Mouse (Mus musculus) heart, embryonic 13.5 days (tissue): ENCODE results near the gene Atp5h. TPM values are rescaled to one million over a fixed set of nuclear protein-coding genes. Genes with fewer than 3 reads are reported as not detected.
"Not testable (repeated sequence)": the region's sequence is repeated elsewhere in the genome, so short reads cannot be mapped to it uniquely, and the experiment has no call there.

Source experiments
- ATAC-seq: fragments of 200-750 bp; cut with Nextera tagmentation; 2 replicates; pipeline ENCODE4 v1.8.0; 2017; ENCODE audit warnings: moderate TSS enrichment; ENCODE audit not compliant: insufficient number of reproducible peaks, low FRiP score, low TSS enrichment; ENCODE audit errors: extremely low read depth
- H3K27ac ChIP-seq: fragments of 300-500 bp; sonication (generic); replicated peaks from 2 replicates; pipeline ENCODE4 v1.5.1; 2015; ENCODE audit warnings: moderate library complexity, mild to moderate bottlenecking, inconsistent platforms
- H3K27me3 ChIP-seq: fragments of 300-500 bp; sonication (generic); replicated peaks from 2 replicates; pipeline ENCODE4 v1.6.1; 2015; ENCODE audit warnings: mild to moderate bottlenecking, inconsistent platforms
- H3K36me3 ChIP-seq: fragments of 300-500 bp; sonication (generic); 2 replicates; pipeline ENCODE4 v1.6.1; 2015; ENCODE audit warnings: mild to moderate bottlenecking, inconsistent platforms
- H3K4me1 ChIP-seq: fragments of 300-500 bp; sonication (generic); 2 replicates; pipeline ENCODE4 v1.6.1; 2015; ENCODE audit warnings: inconsistent platforms
- H3K4me2 ChIP-seq: fragments of 300-500 bp; sonication (generic); 2 replicates; pipeline ENCODE4 v1.6.1; 2015; ENCODE audit warnings: inconsistent platforms, mild to moderate bottlenecking, moderate library complexity
- H3K4me3 ChIP-seq: fragments of 300-500 bp; sonication (generic); 2 replicates; pipeline ENCODE4 v1.5.1; 2015; ENCODE audit warnings: moderate library complexity, mild to moderate bottlenecking, inconsistent platforms
- H3K9ac ChIP-seq: fragments of 300-500 bp; sonication (generic); 2 replicates; pipeline ENCODE4 v1.6.1; 2015; ENCODE audit warnings: inconsistent platforms, mild to moderate bottlenecking, moderate library complexity
- H3K9me3 ChIP-seq: fragments of 300-500 bp; sonication (generic); 2 replicates; pipeline ENCODE4 v1.6.1; 2016; ENCODE audit warnings: inconsistent platforms
- WGBS: fragments of 180-500 bp; shearing (Covaris S2); methylation state at CpG from one replicate; pipeline ENCODE4 v1.1.7; 2015; ENCODE audit warnings: mixed read lengths; 5-methylcytosine and 5-hydroxymethylcytosine counted together
- polyA plus RNA-seq: library from polyadenylated mRNA; unstranded; fragments of >200 nt; fragmentation: Nextera tagmentation; extraction: Ambion mirVana; gene quantifications from 2 replicates; pipeline ENCODE4 v1.2.1, GENCODE M21; 2015

Atp5h gene
- polyA plus RNA-seq, 1 experiment from 2014 or later, result 1,581 TPM

- Histone ChIP-seq H3K27me3 (peaks cover 13% of the 10 kb centered on the region; the same call in 1 of the 2 replicates), H3K4me1 (peaks cover 10% of the 10 kb centered on the region; the same call in 1 of the 2 replicates), H3K9me3 (no peaks in the 10 kb centered on the region), H3K27ac (no peak overlapping the region), H3K4me2 (peak overlapping the region; percentile 65), H3K4me3 (peak overlapping the region; percentile 29), H3K9ac (peak overlapping the region; percentile 59), H3K36me3 (peaks cover 61% of the 10 kb centered on the region)
- WGBS, result 38% methylated on average over 34 of the region's 34 CpGs
- ATAC-seq, result no peak
Measured at GRCm38 (mm10) chr11:115393721-115394325, 25.9 kb downstream of the Atp5h start.

DNA sequence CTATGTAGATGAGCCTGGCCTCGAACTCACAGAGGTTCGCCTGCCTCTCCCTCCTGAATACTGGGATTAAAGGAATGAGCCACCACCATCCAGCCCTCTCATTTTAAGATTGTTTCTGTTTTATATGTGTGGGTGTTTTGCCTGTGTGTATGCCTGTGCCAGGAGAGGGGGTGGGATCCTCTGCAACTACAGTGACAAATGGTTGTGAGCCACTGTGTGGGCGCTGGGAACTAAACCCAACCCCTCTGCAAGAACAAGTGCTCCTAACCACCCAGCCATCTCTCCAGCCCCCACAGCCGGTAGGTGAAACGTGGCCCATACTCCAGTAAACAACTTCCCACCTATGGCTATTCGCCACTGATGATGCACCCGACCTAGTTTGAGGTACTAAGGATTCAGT is 28.4 kb downstream of the Atp5h start:
- no peak overlapping the region for H3K4me2 ChIP-seq
- peaks cover 8% of the 10 kb centered on the region; the same call in 1 of the 2 replicates for H3K4me1 ChIP-seq
- H3K36me3 ChIP-seq, result peaks cover 61% of the 10 kb centered on the region
- H3K9ac ChIP-seq, result no peak overlapping the region
- H3K27me3 ChIP-seq, result peaks cover 13% of the 10 kb centered on the region; the same call in 1 of the 2 replicates
- H3K27ac ChIP-seq, result no peak overlapping the region
- no peak for ATAC-seq
- 86% methylated on average over 7 of the region's 7 CpGs for WGBS
- H3K9me3 ChIP-seq, result no peaks in the 10 kb centered on the region
- H3K4me3 ChIP-seq, result no peak overlapping the region

DNA sequence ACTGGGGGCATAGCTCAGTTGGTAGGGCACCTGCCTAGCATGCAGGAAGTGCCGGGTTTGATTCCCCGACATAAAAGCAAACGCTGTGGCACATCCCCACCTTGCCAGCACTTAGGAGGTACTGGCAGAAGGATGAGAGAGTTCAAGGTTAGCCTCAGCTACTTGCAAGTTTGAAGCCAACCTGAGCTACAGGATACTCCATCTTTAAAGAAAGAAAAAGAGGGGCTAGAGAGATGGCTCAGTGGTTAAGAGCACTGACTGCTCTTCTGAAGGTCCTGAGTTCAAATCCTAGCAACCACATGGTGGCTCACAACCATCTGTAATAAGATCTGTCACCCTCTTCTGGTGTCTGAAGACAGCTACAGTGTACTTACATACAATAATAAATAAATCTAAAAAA is 32.9 kb downstream of the Atp5h start:
- ATAC-seq, H3K4me2 ChIP-seq, H3K27ac ChIP-seq, H3K9ac ChIP-seq, H3K9me3 ChIP-seq, H3K4me3 ChIP-seq: not testable (repeated sequence)
- Histone ChIP-seq H3K4me1 (peaks cover 28% of the 10 kb centered on the region), H3K36me3 (peaks cover 18% of the 10 kb centered on the region), H3K27me3 (peaks cover 28% of the 10 kb centered on the region)
- 84% methylated on average over 3 of the region's 3 CpGs for WGBS

DNA sequence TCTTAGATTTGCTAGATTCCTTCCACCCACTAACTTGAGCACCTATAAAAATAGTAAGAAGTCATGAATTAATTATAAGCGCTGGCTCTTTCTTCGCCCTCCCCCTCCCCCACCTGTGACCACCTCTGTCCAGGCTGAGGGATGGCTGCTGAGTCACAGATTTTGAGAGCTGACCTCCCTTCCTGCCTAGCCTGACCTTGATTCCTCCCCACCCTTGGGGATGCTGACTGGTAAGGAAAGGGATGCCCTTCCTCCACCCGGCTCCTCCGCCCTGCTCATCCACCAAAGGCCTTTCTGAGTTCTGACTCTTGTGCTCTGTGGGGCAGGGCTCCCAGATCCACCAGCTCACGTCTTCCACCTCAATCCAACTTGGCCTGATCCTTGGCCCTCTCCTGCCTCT is 35.2 kb downstream of the Atp5h start:
- Histone ChIP-seq H3K27ac (peak overlapping the region; percentile 50; the same call in 1 of the 2 replicates), H3K9me3 (no peaks in the 10 kb centered on the region), H3K36me3 (no peaks in the 10 kb centered on the region), H3K4me3 (no peak overlapping the region), H3K9ac (peak overlapping the region; percentile 89), H3K27me3 (peaks cover 28% of the 10 kb centered on the region), H3K4me2 (peak overlapping the region; percentile 83), H3K4me1 (peaks cover 33% of the 10 kb centered on the region)
- no peak for ATAC-seq
- 72% methylated on average over 5 of the region's 5 CpGs for WGBS

DNA sequence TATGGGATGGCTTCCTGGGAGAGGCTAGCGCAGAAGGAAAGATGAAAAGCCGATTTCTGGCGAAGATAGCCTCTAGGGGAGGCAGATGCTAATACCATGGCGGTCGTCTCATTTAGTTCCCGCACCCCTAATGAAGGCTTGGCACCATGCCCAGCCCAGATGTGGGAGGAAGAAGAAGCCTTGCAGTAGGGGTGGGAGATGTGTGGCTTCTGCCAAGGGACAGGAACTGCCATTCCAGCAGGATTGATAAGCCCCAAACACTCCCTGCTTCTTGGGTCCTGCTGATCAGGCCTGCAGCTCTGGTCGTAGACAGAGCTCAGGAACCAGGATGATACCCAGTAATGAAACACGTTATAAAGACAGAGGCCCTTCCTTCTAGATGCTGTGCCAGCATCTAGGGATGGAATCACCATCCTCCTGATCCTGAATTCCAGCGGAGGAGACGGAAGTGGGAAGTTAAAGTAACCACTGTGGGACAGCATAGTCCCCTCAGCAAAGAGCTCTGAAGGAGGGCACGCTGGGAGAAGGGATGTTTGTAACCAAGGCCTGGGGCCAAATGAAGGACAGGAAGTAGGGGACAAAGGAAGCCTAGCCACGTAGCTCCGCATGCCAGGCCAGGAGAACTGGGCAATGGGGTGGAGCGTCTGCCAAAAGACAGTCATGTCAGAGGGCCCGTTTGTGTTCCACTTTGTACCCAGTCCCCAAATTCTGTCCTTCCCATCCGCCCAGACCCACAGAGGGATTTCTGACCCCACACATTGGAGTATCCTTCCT is 35.9 kb downstream of the Atp5h start:
- 45% methylated on average over 16 of the region's 16 CpGs for WGBS
- no peak for ATAC-seq
- peak overlapping the region; percentile 72 for H3K4me3 ChIP-seq
- no peaks in the 10 kb centered on the region for H3K9me3 ChIP-seq
- H3K4me1 ChIP-seq, result peaks cover 33% of the 10 kb centered on the region
- H3K4me2 ChIP-seq, result peak overlapping the region; percentile 83
- H3K9ac ChIP-seq, result peak overlapping the region; percentile 89
- peaks cover 28% of the 10 kb centered on the region for H3K27me3 ChIP-seq
- peak overlapping the region; percentile 50 for H3K27ac ChIP-seq
- no peaks in the 10 kb centered on the region for H3K36me3 ChIP-seq

DNA sequence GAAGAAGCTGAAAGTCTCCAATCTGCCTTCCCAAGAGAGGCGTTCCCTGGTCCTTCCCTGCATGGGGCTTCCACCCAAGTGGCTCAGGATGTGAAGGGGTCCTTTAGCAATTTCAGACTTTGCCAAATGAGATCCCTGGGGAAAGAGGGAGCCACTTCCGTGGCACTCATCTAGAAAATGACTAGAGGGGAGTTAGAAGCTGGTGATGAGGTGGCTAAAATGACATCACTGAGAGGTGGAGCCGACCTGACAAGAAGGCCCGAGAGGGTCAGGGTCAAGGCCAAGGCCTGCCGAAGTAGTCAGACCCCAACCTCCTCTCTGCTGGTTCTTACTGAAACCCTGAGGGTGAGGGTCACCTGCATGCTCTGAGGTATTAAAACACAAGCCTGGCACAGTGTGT is 36.9 kb downstream of the Atp5h start:
- Histone ChIP-seq H3K9me3 (no peaks in the 10 kb centered on the region; the same call in 1 of the 2 replicates), H3K4me3 (peak overlapping the region; percentile 72), H3K4me1 (peaks cover 33% of the 10 kb centered on the region), H3K27me3 (peaks cover 28% of the 10 kb centered on the region), H3K4me2 (peak overlapping the region; percentile 83), H3K9ac (peak overlapping the region; percentile 89), H3K36me3 (no peaks in the 10 kb centered on the region), H3K27ac (0 out of 2 replicates have a peak overlapping the region, but pooled peaks have one; percentile 50)
- 23% methylated on average over 5 of the region's 5 CpGs for WGBS
- no peak for ATAC-seq

- WGBS, result under 1% methylated on average over 76 of the region's 76 CpGs
- ATAC-seq, result peak; percentile 71; the same call in 1 of the 2 replicates
- peak within 1 kb of the TSS; percentile 89 for H3K9ac ChIP-seq
Measured at GRCm38 (mm10) chr11:115381743-115382539, 37.8 kb downstream of the Atp5h start, which contains the start of gene Cdr2l. Gene Cdr2l (plus strand): TSS chr11:115381916.

DNA sequence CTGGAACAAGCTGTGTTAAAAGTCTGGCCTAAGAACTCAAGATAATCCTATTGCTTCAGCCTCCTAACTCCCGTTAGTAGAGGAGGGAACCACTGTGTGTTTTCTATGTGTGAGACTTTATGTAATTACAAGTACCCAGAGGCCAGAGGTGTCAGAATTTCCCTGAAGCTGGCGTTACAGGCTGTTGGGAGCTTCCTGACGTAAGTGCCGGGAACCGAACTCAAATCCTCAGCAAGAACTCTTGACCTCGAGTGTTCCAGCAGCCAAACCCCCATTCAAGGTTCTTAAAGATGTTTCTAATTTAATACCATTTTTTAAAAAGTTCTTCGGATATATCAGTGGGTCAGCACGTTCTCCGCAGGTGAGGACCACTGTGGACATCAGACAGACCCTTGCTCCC is 38.5 kb downstream of the Atp5h start:
- H3K27me3 ChIP-seq, result peaks cover 34% of the 10 kb centered on the region
- peak overlapping the region; percentile 29; the same call in 1 of the 2 replicates for H3K27ac ChIP-seq
- WGBS, result 13% methylated on average over 9 of the region's 9 CpGs
- peaks cover 33% of the 10 kb centered on the region for H3K4me1 ChIP-seq
- H3K4me3 ChIP-seq, result peak overlapping the region; percentile 72
- no peak for ATAC-seq
- no peaks in the 10 kb centered on the region for H3K36me3 ChIP-seq
- peak overlapping the region; percentile 83 for H3K4me2 ChIP-seq
- no peaks in the 10 kb centered on the region; the same call in 1 of the 2 replicates for H3K9me3 ChIP-seq
- H3K9ac ChIP-seq, result peak overlapping the region; percentile 63; the same call in 1 of the 2 replicates

More at GRCm38 (mm10) chr11:115381743-115382539, 37.8 kb downstream of the Atp5h start, which contains the start of gene Cdr2l:
- Histone ChIP-seq H3K27me3 (peaks cover 31% of the 10 kb centered on the region), H3K4me2 (peak within 1 kb of the TSS; percentile 83), H3K4me1 (peaks cover 33% of the 10 kb centered on the region), H3K36me3 (no peaks in the 10 kb centered on the region), H3K4me3 (peak within 1 kb of the TSS; percentile 72), H3K27ac (peak within 1 kb of the TSS; percentile 65), H3K9me3 (no peaks in the 10 kb centered on the region; the same call in 1 of the 2 replicates)

DNA sequence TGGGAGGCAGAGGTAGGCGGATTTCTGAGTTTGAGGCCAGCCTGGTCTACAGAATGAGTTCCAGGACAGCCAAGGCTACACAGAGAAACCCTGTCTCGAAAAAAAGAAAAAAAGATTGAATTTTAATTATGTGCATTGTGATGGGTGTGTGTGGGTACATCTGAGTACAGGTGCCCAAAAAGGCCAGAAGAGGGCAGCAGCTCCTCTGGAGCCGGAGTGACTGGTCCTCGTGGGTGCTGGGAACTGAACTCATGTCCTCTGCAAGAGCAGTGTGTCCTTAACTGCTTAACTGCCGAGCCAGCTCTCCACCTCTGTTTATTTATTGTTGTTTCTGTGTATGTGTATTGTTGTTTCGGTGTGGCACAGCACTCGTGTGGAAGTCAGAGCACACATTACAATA is 41.9 kb downstream of the Atp5h start:
- ATAC-seq, result no peak
- Histone ChIP-seq H3K4me3 (no peak overlapping the region), H3K9ac (no peak overlapping the region), H3K4me1 (peaks cover 27% of the 10 kb centered on the region), H3K36me3 (no peaks in the 10 kb centered on the region), H3K4me2 (no peak overlapping the region), H3K9me3 (no peaks in the 10 kb centered on the region; the same call in 1 of the 2 replicates), H3K27me3 (peaks cover 43% of the 10 kb centered on the region), H3K27ac (no peak overlapping the region)
- 75% methylated on average over 7 of the region's 7 CpGs for WGBS

DNA sequence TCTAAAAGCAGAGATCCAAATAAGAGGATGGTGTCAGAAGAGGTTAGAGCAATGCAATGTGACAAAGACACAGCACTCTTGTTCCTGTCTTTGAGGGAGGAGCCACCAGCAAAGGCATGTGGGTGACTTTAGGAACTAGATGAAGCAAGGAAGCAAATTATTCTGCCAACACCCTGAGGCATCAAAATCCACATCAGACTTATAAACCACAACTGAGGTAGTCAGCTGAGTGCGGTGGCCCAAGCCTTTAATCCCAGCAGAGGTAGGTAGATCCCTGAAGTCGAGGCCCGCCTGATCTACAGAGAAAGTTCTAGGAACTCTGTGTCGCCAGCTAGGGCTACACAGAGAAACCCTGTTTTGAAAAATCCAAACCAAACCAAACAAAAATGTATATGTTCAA is 42.5 kb downstream of the Atp5h start:
- no peak overlapping the region for H3K4me3 ChIP-seq
- 78% methylated on average over 4 of the region's 4 CpGs for WGBS
- H3K36me3 ChIP-seq, result no peaks in the 10 kb centered on the region
- H3K27ac ChIP-seq, result no peak overlapping the region
- peaks cover 43% of the 10 kb centered on the region for H3K27me3 ChIP-seq
- ATAC-seq, result no peak
- H3K9ac ChIP-seq, result no peak overlapping the region
- H3K9me3 ChIP-seq, result no peaks in the 10 kb centered on the region; the same call in 1 of the 2 replicates
- peaks cover 21% of the 10 kb centered on the region for H3K4me1 ChIP-seq
- no peak overlapping the region for H3K4me2 ChIP-seq

DNA sequence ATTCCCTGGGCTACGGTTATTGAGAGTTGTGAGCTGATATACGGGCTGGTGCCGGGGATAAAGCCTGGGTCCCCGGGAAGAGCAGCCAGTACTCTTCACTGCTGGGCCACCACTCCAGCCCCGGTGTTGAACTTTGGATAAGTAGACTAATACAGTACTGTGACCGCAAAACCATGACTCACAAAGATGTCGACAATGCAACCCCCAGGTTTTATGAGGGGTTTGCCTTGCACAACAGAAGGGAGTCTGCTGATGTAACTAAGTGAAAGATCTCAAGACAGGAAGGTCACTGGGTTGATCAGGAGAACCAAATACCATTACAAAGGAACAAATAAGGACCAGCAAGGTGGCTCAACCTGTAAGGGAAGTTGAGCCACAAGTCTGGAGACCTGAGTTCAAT is 43.0 kb downstream of the Atp5h start:
- Histone ChIP-seq H3K9me3 (no peaks in the 10 kb centered on the region; the same call in 1 of the 2 replicates), H3K27me3 (peaks cover 48% of the 10 kb centered on the region), H3K9ac (no peak overlapping the region), H3K36me3 (no peaks in the 10 kb centered on the region), H3K4me3 (no peak overlapping the region), H3K27ac (no peak overlapping the region), H3K4me1 (peaks cover 21% of the 10 kb centered on the region), H3K4me2 (no peak overlapping the region)
- WGBS, result 57% methylated on average over 7 of the region's 7 CpGs
- ATAC-seq, result no peak
